18 mouse cellular contexts compared by ENCODE assay signal in the genomic region with DNA sequence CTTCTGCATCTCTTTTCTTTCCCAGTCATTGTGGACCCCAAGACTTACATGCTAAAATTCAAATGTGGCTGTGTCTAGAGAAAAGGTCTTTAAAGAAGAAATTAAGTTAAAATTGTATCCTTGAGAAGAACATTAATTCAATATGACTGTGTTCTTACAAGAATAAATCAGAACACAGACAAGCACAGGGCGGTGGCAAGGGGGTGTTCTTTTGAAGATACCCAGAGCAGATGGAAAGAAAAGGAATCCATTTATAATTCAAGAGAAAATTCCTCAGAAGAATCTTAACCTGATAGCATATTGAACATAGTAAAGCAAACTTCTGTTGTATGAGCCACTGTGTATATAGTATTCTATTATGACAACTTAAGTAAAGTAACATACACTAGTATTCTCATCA.
A peak's percentile ranks its signal among the peaks of the same experiment; 100 is the strongest.
DNase-seq lines count a peak whose midpoint lies in the region; ATAC-seq lines count a peak whose summit lies in the region.
"Had no signal": no experiment of that assay in that cellular context is flagged by ENCODE, and none has a peak within 500 bp of the region (broad histone marks: within the 10 kb centered on the region; RNA-seq: fewer than 3 reads in every experiment).

No protein-coding gene starts in this region.

- WGBS in liver, embryonic 11.5 days = 81% methylated on average over 1 of the region's 1 CpGs

- peak; percentile 11 for DNase-seq in layer of hippocampus, adult 9-11 months
- DNase-seq in layer of hippocampus, adult 11-12 months (ENCODE audit: low spot score) = no peak
- DNase-seq in right cerebral cortex, adult 18-20 months = peak; percentile 6
- DNase-seq in right cerebral cortex, postnatal 36 days (ENCODE audit: low spot score in 2 of 2) = no peak
- DNase-seq in liver, embryonic 11.5 days (ENCODE audit: low spot score) = no peak
- DNase-seq: adrenal gland, adult 2 months; adrenal gland, postnatal 10 days; adrenal gland, postnatal 25 days; cerebellum, adult 11-12 months; cerebellum, adult 2 months; cerebellum, adult 9-10 months; cerebellum, postnatal 10 days; cerebellum, postnatal 25 days; forebrain, postnatal 0 days had no signal

- no peak overlapping the region for H3K27ac ChIP-seq in liver, embryonic 11.5 days (ENCODE audit: low read depth, low read length)
- H3K27ac ChIP-seq: embryonic facial prominence, embryonic 10.5 days; embryonic facial prominence, embryonic 12.5 days; forebrain, embryonic 13.5 days; forebrain, embryonic 15.5 days had no signal

- no peak overlapping the region for H3K4me2 ChIP-seq in liver, embryonic 11.5 days
- H3K4me2 ChIP-seq: embryonic facial prominence, embryonic 12.5 days; forebrain, embryonic 13.5 days; forebrain, embryonic 15.5 days had no signal

- no peaks in the 10 kb centered on the region for H3K27me3 ChIP-seq in liver, embryonic 11.5 days (replicated peaks; ENCODE audit: control insufficient read depth, insufficient read depth, low read length)
- H3K27me3 ChIP-seq: embryonic facial prominence, embryonic 12.5 days had no signal

- H3K4me3 ChIP-seq in liver, embryonic 11.5 days (ENCODE audit: low read depth, low read length) = no peak overlapping the region
- H3K4me3 ChIP-seq: embryonic facial prominence, embryonic 10.5 days; embryonic facial prominence, embryonic 12.5 days; forebrain, embryonic 13.5 days; forebrain, embryonic 15.5 days had no signal

- H3K9me3 ChIP-seq in liver, embryonic 11.5 days (ENCODE audit: control insufficient read depth, low read length) = no peaks in the 10 kb centered on the region
- H3K9me3 ChIP-seq: embryonic facial prominence, embryonic 10.5 days; embryonic facial prominence, embryonic 12.5 days; forebrain, embryonic 15.5 days had no signal

- ATAC-seq in liver, embryonic 11.5 days (replicated peaks; ENCODE audit: low FRiP score) = no peak
- ATAC-seq: forebrain, embryonic 13.5 days; forebrain, embryonic 15.5 days; forebrain, postnatal 0 days had no signal

- H3K9ac ChIP-seq in liver, embryonic 11.5 days (ENCODE audit: low read depth, low read length) = no peak overlapping the region
- H3K9ac ChIP-seq: embryonic facial prominence, embryonic 12.5 days; forebrain, embryonic 13.5 days; forebrain, embryonic 15.5 days; forebrain, postnatal 0 days had no signal

- H3K36me3 ChIP-seq in liver, embryonic 11.5 days (ENCODE audit: control insufficient read depth, insufficient read depth, low read length) = no peaks in the 10 kb centered on the region
- H3K36me3 ChIP-seq: embryonic facial prominence, embryonic 10.5 days; embryonic facial prominence, embryonic 12.5 days; forebrain, embryonic 15.5 days had no signal

- no peaks in the 10 kb centered on the region for H3K4me1 ChIP-seq in liver, embryonic 11.5 days (replicated peaks; ENCODE audit: control insufficient read depth, insufficient read depth, low read length)
- H3K4me1 ChIP-seq: embryonic facial prominence, embryonic 10.5 days; embryonic facial prominence, embryonic 12.5 days; forebrain, embryonic 13.5 days; forebrain, embryonic 15.5 days had no signal

Comparison
In these comparisons a context has a peak if more than half of its experiments do, and no peak if none do; other contexts are left out.
1. DNase-seq: peak in layer of hippocampus, adult 9-11 months (single experiment) and right cerebral cortex, adult 18-20 months (single experiment); none in layer of hippocampus, adult 11-12 months (single experiment), right cerebral cortex, postnatal 36 days (0 of 2) and liver, embryonic 11.5 days (single experiment).